10 mouse cellular contexts compared by ENCODE assay signal in the genomic region with DNA sequence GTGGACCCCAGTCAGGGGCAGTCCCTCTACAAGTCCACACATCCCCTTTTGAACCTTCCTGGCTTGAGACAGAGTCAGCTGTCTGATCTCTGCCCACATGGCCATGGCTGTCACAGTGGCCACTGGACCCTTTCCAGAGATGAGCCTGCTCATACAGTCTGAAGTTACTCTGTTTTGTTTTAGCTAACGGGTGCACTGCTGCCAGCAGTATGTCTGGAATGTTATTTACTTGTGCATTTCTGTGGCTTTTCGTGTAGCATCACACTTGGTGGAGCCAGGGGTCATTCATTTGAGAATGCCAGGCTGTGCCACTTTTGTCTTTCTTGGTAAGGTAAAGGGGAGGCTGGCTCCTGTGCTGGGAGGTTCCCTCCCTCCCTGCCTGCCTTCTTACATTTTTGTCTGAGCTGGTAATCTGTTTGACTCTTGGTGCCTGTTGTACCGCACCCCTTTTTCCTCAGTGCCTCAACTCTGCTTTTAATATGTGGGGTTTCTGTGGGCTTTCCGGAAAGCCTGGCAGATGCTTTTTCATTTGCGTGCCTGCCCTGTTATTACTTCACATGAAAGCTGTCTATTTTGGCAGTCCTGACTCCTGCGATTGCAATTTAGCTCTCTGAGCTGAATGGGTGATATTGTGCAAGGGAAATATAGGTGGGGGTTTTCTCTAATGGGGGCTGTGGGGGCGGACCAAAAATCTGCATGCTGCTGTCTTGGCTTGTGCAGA.
DNase-seq lines count a peak whose midpoint lies in the region; ATAC-seq lines count a peak whose summit lies in the region.
"Had no signal": no experiment of that assay in that cellular context is flagged by ENCODE, and none has a peak within 500 bp of the region (broad histone marks: within the 10 kb centered on the region; RNA-seq: fewer than 3 reads in every experiment).

No protein-coding gene starts in this region.

- H3K9me3 ChIP-seq in heart, embryonic 12.5 days (replicated peaks): no peaks in the 10 kb centered on the region
- H3K9me3 ChIP-seq in heart, embryonic 11.5 days (replicated peaks; ENCODE audit: control insufficient read depth, low read length): no peaks in the 10 kb centered on the region
- H3K9me3 ChIP-seq: liver, embryonic 13.5 days had no signal

- H3K9ac ChIP-seq in heart, embryonic 12.5 days: no peak overlapping the region
- H3K9ac ChIP-seq in heart, embryonic 11.5 days (ENCODE audit: low read depth, low read length): no peak overlapping the region
- H3K9ac ChIP-seq: liver, embryonic 13.5 days had no signal

- no peak overlapping the region for H3K4me2 ChIP-seq in heart, embryonic 12.5 days
- H3K4me2 ChIP-seq in heart, embryonic 11.5 days: no peak overlapping the region
- H3K4me2 ChIP-seq: liver, embryonic 13.5 days had no signal

- intact Hi-C loops in gastrocnemius, postnatal 36 days (cut with DNase I): no loop called here

- no peaks in the 10 kb centered on the region for H3K27me3 ChIP-seq in heart, embryonic 12.5 days (replicated peaks)
- H3K27me3 ChIP-seq in heart, embryonic 11.5 days (ENCODE audit: control insufficient read depth, insufficient read depth, low read length): no peaks in the 10 kb centered on the region
- H3K27me3 ChIP-seq: liver, embryonic 13.5 days had no signal

- H3K27ac ChIP-seq in heart, embryonic 12.5 days (ENCODE audit: poor library complexity, severe bottlenecking): no peak overlapping the region
- no peak overlapping the region for H3K27ac ChIP-seq in heart, embryonic 11.5 days (ENCODE audit: low read depth, low read length)
- H3K27ac ChIP-seq: liver, embryonic 13.5 days had no signal

- no peaks in the 10 kb centered on the region for H3K36me3 ChIP-seq in heart, embryonic 12.5 days
- H3K36me3 ChIP-seq in heart, embryonic 11.5 days (ENCODE audit: control insufficient read depth, insufficient read depth, low read length): no peaks in the 10 kb centered on the region; the same call in 1 of the 2 replicates
- H3K36me3 ChIP-seq: liver, embryonic 13.5 days had no signal

- DNase-seq in right cerebral cortex, postnatal 10 days (ENCODE audit: low spot score in 2 of 2): peak; percentile 60 to 72
- DNase-seq in right cerebral cortex, postnatal 14 days: no peak
- peak; percentile 31 to 36 for DNase-seq in gastrocnemius, postnatal 36 days
- peak; percentile 66 for DNase-seq in lung, postnatal 14 days
- DNase-seq in urinary bladder, postnatal 36 days (ENCODE audit: low spot score in 2 of 2): no peak
- DNase-seq in spleen, adult 18-20 months: no peak
- DNase-seq: liver, embryonic 13.5 days had no signal

- no peak overlapping the region for H3K4me3 ChIP-seq in heart, embryonic 12.5 days
- no peak overlapping the region for H3K4me3 ChIP-seq in heart, embryonic 11.5 days (ENCODE audit: low read depth, low read length)
- H3K4me3 ChIP-seq: erythroblast, embryonic 14.5 days; liver, embryonic 13.5 days had no signal

- peak; percentile 29; the same call in 1 of the 2 replicates for ATAC-seq in heart, embryonic 12.5 days (ENCODE audit: insufficient number of reproducible peaks, low FRiP score)
- ATAC-seq in heart, embryonic 11.5 days (replicated peaks; ENCODE audit: insufficient number of reproducible peaks, low FRiP score, low TSS enrichment): no peak

- WGBS in heart, embryonic 12.5 days: 60% methylated on average over 7 of the region's 7 CpGs
- WGBS in heart, embryonic 11.5 days (ENCODE audit: insufficient replicate concordance): 67% methylated on average over 7 of the region's 7 CpGs

- peaks cover 30% of the 10 kb centered on the region for H3K4me1 ChIP-seq in heart, embryonic 12.5 days (replicated peaks)
- peaks cover 4% of the 10 kb centered on the region; the same call in 1 of the 2 replicates for H3K4me1 ChIP-seq in heart, embryonic 11.5 days (ENCODE audit: control insufficient read depth, insufficient read depth, low read length)

Comparison
In these comparisons a context has a peak if more than half of its experiments do, and no peak if none do; other contexts are left out.
1. DNase-seq: peak in right cerebral cortex, postnatal 10 days (2 of 2), gastrocnemius, postnatal 36 days (2 of 2) and lung, postnatal 14 days (single experiment); none in right cerebral cortex, postnatal 14 days (single experiment), urinary bladder, postnatal 36 days (0 of 2) and spleen, adult 18-20 months (0 of 2).